Mouse (Mus musculus): ENCODE measurements at regions not wholly inside any gene's neighbourhood (a gene's known extent, or its start where the extent isn't known, plus 50 kb on each side); places are given as distances from the start of the nearest gene placed in this dataset.

DNA sequence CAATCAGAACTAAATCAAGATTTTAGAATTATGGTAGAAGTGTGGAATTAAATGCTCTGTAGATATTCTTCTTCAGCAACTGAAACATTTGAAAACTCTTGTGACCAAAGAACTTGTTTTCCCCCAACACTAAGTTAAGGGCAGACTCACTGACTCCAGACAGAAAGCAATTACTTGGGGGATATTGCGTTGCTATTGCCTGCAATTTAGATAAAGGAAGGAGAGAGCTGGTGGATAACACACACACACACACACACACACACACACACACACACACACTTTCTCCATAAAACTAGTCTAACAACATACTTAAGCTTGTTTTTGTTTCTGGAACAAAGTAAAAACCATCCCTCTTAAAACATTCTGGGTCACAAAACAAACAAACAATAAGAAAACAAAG, 198.5 kb upstream of the Nr2f2 start:
- no peak overlapping the region for H3K27ac ChIP-seq (ENCODE audit: low read depth, low read length)
- no peak for ATAC-seq (ENCODE audit: low read depth)
- no peaks in the 10 kb centered on the region for H3K9me3 ChIP-seq (ENCODE audit: control insufficient read depth, low read length)
- 36% methylated on average over 1 of the region's 1 CpGs for WGBS
- H3K9ac ChIP-seq (replicated peaks; ENCODE audit: low read depth, low read length): no peak overlapping the region
- H3K27me3 ChIP-seq (ENCODE audit: control insufficient read depth, insufficient read depth, low read length): no peaks in the 10 kb centered on the region
- no peaks in the 10 kb centered on the region for H3K4me1 ChIP-seq (ENCODE audit: control insufficient read depth, insufficient read depth, low read length)
- no peak overlapping the region for H3K4me3 ChIP-seq (ENCODE audit: low read depth, low read length)
- no peak overlapping the region for H3K4me2 ChIP-seq (ENCODE audit: low read depth, low read length)
- H3K36me3 ChIP-seq (ENCODE audit: control insufficient read depth, insufficient read depth, low read length): no peaks in the 10 kb centered on the region

DNA sequence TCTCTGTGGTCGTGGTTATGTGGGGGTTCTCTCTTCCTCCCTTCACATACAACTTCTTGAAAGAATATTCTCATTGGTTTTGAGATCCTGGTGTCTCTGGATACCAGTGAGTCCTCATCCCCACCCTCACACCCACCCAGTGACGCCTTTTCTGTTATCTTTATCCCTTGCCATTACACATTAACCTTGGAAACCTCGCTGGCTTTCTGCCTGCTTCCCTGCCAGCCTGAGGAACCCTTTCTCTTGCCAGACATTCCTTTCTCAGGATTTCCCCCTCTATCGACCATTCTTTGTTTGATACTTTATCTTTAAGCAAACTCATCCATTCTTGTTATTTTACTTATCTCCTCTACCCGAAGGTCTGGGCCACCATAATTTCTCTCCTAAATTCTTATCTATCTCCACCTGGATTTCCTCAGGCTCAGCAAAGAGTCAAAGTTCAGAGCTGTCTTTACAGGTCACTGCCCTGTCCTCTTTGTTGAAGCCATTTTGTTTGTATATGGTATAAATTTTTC, 182.5 kb upstream of the Nr2f2 start:
- 83% methylated on average over 5 of the region's 5 CpGs for WGBS
- Histone ChIP-seq H3K9ac (replicated peaks; ENCODE audit: low read depth, low read length) (no peak overlapping the region), H3K9me3 (ENCODE audit: control insufficient read depth, low read length) (no peaks in the 10 kb centered on the region), H3K27ac (ENCODE audit: low read depth, low read length) (no peak overlapping the region), H3K4me1 (ENCODE audit: control insufficient read depth, insufficient read depth, low read length) (no peaks in the 10 kb centered on the region), H3K4me3 (ENCODE audit: low read depth, low read length) (no peak overlapping the region), H3K4me2 (ENCODE audit: low read depth, low read length) (no peak overlapping the region), H3K27me3 (ENCODE audit: control insufficient read depth, insufficient read depth, low read length) (no peaks in the 10 kb centered on the region), H3K36me3 (ENCODE audit: control insufficient read depth, insufficient read depth, low read length) (no peaks in the 10 kb centered on the region)
- no peak for ATAC-seq (ENCODE audit: low read depth)

DNA sequence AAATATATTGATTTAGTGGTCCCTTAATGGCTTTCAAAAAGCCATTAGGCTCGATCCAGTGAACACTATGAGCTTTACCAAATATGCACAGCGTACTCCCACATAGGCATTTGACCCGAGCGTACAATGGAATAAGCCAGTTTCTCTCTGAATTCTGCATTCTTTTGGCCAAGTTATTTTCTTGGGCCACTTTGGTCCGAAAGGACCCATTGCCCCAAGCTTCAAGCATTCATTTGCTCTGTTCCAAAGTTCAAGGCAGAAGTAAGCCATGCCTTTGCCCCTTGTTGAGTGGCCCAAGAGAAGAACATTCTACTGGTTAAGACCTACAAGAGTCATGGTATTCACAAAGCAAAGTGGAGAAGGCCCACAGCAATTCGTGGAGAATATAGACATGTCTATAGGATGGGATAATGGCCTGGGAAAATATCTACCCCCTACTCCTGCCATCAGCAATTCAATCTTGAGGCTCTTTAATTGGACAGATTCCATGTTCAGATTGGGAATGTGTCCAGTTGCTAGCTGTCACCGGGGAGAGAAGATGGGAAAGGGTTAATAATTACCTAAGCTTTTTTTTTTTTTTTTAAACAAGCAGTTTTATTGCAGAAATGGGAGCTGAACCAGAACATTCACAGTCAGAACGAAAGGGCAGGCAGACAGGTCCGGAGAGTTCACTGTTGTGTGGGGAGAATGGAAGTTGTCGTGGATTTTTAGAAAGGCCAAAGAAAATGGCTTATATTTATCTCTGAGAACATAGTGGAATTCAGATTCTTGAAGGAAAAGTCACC, 175.5 kb upstream of the Nr2f2 start:
- H3K4me2 ChIP-seq (ENCODE audit: low read depth, low read length): no peak overlapping the region
- H3K36me3 ChIP-seq (ENCODE audit: control insufficient read depth, insufficient read depth, low read length): no peaks in the 10 kb centered on the region
- no peaks in the 10 kb centered on the region for H3K9me3 ChIP-seq (ENCODE audit: control insufficient read depth, low read length)
- no peaks in the 10 kb centered on the region for H3K27me3 ChIP-seq (ENCODE audit: control insufficient read depth, insufficient read depth, low read length)
- 72% methylated on average over 10 of the region's 10 CpGs for WGBS
- no peak overlapping the region for H3K27ac ChIP-seq (ENCODE audit: low read depth, low read length)
- H3K4me3 ChIP-seq (ENCODE audit: low read depth, low read length): no peak overlapping the region
- no peak for ATAC-seq (ENCODE audit: low read depth)
- H3K9ac ChIP-seq (replicated peaks; ENCODE audit: low read depth, low read length): no peak overlapping the region
- H3K4me1 ChIP-seq (ENCODE audit: control insufficient read depth, insufficient read depth, low read length): no peaks in the 10 kb centered on the region

DNA sequence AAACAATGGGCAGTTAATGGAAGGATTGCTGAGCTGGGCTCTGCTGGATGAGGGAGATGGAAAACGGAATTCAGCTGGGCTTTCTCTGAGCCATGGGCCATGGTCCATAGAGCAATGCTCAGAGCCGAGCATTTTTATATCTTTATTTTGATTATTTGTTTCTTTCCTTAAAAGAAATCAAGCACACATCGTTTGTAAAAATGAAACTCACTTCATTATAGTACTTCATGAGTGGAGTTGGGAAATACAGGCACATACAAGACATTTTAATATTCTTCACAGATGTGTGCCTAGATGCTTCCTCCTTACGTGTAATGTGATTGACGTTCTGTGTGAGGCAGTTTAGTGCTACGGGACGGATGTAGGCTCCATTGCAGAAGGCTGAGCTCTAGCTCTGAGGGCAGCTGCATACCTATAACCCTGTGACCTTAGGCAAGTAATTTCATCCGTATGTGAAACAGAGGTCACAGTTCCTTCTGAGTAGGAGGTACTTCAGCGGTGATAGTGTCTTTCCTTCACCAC, 172.6 kb upstream of the Nr2f2 start:
- no peak overlapping the region for H3K27ac ChIP-seq (ENCODE audit: low read depth, low read length)
- WGBS: 71% methylated on average over 9 of the region's 9 CpGs
- no peaks in the 10 kb centered on the region for H3K36me3 ChIP-seq (ENCODE audit: control insufficient read depth, insufficient read depth, low read length)
- ATAC-seq (ENCODE audit: low read depth): no peak
- no peaks in the 10 kb centered on the region for H3K27me3 ChIP-seq (ENCODE audit: control insufficient read depth, insufficient read depth, low read length)
- no peak overlapping the region for H3K4me3 ChIP-seq (ENCODE audit: low read depth, low read length)
- no peak overlapping the region for H3K4me2 ChIP-seq (ENCODE audit: low read depth, low read length)
- H3K9ac ChIP-seq (replicated peaks; ENCODE audit: low read depth, low read length): no peak overlapping the region
- no peaks in the 10 kb centered on the region for H3K9me3 ChIP-seq (ENCODE audit: control insufficient read depth, low read length)
- no peaks in the 10 kb centered on the region for H3K4me1 ChIP-seq (ENCODE audit: control insufficient read depth, insufficient read depth, low read length)

DNA sequence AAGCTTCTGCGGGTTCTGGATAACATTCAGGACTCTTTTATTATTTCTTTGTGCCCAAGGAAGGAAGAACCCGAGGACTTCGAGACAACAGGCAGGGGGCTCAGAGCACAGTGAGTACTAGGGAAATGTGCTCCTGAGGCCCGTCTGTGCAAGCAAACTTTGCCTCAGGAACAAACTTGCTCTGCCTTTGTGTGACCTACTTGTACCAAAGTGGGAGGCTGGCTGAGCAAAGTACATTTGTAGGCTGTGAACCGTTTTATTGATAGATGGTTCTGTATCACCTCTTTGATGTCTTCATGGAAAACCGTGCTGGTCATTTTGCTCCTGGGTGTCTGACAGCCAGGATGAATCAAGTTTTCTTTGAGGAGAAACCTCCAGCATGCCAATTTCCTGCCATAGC, 169.5 kb upstream of the Nr2f2 start:
- Histone ChIP-seq H3K4me2 (ENCODE audit: low read depth, low read length) (no peak overlapping the region), H3K27me3 (ENCODE audit: control insufficient read depth, insufficient read depth, low read length) (no peaks in the 10 kb centered on the region), H3K27ac (ENCODE audit: low read depth, low read length) (no peak overlapping the region), H3K4me3 (ENCODE audit: low read depth, low read length) (no peak overlapping the region), H3K4me1 (ENCODE audit: control insufficient read depth, insufficient read depth, low read length) (no peaks in the 10 kb centered on the region), H3K36me3 (ENCODE audit: control insufficient read depth, insufficient read depth, low read length) (no peaks in the 10 kb centered on the region), H3K9me3 (ENCODE audit: control insufficient read depth, low read length) (no peaks in the 10 kb centered on the region), H3K9ac (replicated peaks; ENCODE audit: low read depth, low read length) (no peak overlapping the region)
- ATAC-seq (ENCODE audit: low read depth): no peak
- 84% methylated on average over 6 of the region's 6 CpGs for WGBS

DNA sequence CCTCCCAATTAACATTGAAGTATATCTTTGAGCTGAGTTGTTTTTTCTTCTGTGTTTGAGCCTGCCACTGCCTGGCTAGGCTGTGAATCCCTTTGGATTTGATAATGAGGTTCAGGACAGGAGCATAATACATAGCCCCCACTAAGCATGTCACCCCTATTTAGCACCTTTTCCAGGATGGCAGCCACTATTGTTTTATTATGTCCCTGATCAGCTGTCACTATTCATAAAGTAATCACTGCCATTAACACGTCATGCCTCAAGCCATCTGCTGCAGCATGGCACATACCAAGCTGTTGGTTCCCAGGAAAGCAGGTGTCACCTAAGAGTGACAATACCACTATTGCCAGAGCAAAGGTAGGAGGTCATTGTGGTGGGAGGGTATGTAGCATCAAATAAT, 167.0 kb upstream of the Nr2f2 start:
- Histone ChIP-seq H3K4me1 (ENCODE audit: control insufficient read depth, insufficient read depth, low read length) (no peaks in the 10 kb centered on the region), H3K36me3 (ENCODE audit: control insufficient read depth, insufficient read depth, low read length) (no peaks in the 10 kb centered on the region), H3K27ac (ENCODE audit: low read depth, low read length) (no peak overlapping the region), H3K9ac (replicated peaks; ENCODE audit: low read depth, low read length) (no peak overlapping the region), H3K4me3 (ENCODE audit: low read depth, low read length) (no peak overlapping the region), H3K4me2 (ENCODE audit: low read depth, low read length) (no peak overlapping the region), H3K27me3 (ENCODE audit: control insufficient read depth, insufficient read depth, low read length) (no peaks in the 10 kb centered on the region), H3K9me3 (ENCODE audit: control insufficient read depth, low read length) (no peaks in the 10 kb centered on the region)
- ATAC-seq (ENCODE audit: low read depth): peak; percentile 21; the same call in 1 of the 2 replicates
- WGBS: 32% methylated on average over 1 of the region's 1 CpGs

DNA sequence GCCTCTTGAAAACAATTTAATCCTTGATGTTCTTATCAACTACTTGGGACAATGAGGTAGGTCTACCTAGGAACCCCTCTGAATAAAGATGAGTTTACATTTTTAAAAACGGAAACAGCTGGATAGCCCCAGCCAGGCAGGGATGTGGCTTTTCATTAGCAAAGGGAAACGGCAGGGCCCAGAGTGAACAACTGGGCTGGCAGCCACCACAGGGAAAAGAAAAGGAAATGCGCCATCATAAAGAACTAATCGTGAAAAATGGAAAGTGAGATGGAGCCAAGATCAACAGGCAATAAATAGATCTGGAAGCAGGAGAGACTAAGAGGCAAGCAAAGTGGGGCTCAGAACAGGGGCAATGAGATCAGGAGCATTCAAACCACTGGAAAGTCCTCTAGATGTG, 161.4 kb upstream of the Nr2f2 start:
- no peak overlapping the region for H3K9ac ChIP-seq (replicated peaks; ENCODE audit: low read depth, low read length)
- no peaks in the 10 kb centered on the region for H3K36me3 ChIP-seq (ENCODE audit: control insufficient read depth, insufficient read depth, low read length)
- no peak for ATAC-seq (ENCODE audit: low read depth)
- no peaks in the 10 kb centered on the region for H3K9me3 ChIP-seq (ENCODE audit: control insufficient read depth, low read length)
- no peaks in the 10 kb centered on the region for H3K27me3 ChIP-seq (ENCODE audit: control insufficient read depth, insufficient read depth, low read length)
- WGBS: 82% methylated on average over 4 of the region's 4 CpGs
- H3K4me2 ChIP-seq (ENCODE audit: low read depth, low read length): no peak overlapping the region
- no peaks in the 10 kb centered on the region for H3K4me1 ChIP-seq (ENCODE audit: control insufficient read depth, insufficient read depth, low read length)
- no peak overlapping the region for H3K27ac ChIP-seq (ENCODE audit: low read depth, low read length)
- no peak overlapping the region for H3K4me3 ChIP-seq (ENCODE audit: low read depth, low read length)

DNA sequence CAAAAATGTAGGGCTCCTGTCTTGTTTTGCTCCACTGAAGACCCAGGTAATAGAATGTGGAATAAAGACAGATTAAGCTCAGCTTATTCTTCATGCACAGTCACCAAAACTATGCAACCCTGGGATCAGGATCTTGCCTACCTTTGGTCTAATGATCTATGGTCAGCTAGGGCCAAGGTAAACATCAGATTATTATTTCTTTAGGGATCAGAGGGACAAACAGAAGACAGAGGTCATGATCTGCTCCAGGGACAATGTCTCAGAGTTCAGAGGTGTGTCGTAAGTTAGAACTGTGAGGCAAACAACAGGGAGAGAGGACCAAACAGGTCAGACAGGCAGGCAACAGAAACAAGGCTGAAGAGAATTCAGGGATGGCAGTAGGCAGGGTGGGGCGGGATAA, 158.8 kb upstream of the Nr2f2 start:
- Histone ChIP-seq H3K4me3 (ENCODE audit: low read depth, low read length) (no peak overlapping the region), H3K4me2 (ENCODE audit: low read depth, low read length) (no peak overlapping the region), H3K27me3 (ENCODE audit: control insufficient read depth, insufficient read depth, low read length) (no peaks in the 10 kb centered on the region), H3K9ac (replicated peaks; ENCODE audit: low read depth, low read length) (no peak overlapping the region), H3K27ac (ENCODE audit: low read depth, low read length) (no peak overlapping the region), H3K4me1 (ENCODE audit: control insufficient read depth, insufficient read depth, low read length) (no peaks in the 10 kb centered on the region), H3K36me3 (ENCODE audit: control insufficient read depth, insufficient read depth, low read length) (no peaks in the 10 kb centered on the region), H3K9me3 (ENCODE audit: control insufficient read depth, low read length) (no peaks in the 10 kb centered on the region)
- WGBS: 88% methylated on average over 2 of the region's 2 CpGs
- no peak for ATAC-seq (ENCODE audit: low read depth)

DNA sequence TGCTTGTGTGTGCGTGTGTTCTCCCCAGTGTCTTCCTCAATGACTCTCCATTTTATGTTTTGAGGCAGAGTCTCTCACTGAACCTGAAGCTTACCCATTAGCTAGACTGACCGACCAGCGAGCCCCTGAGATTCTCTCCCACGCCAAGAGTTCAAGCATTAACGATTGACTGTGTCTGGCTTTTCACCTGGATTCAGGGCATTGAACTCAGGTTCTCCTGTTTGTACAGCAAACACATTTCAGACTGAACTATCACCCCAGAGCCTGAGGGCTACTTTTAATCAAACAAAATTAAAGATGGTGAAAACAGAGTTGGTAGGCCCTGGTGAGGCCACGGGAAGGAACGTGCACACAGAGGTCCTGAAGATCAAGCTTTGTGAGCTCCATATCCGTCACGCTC, 158.2 kb upstream of the Nr2f2 start:
- WGBS: 95% methylated on average over 9 of the region's 9 CpGs
- Histone ChIP-seq H3K4me1 (ENCODE audit: control insufficient read depth, insufficient read depth, low read length) (no peaks in the 10 kb centered on the region), H3K4me2 (ENCODE audit: low read depth, low read length) (no peak overlapping the region), H3K27me3 (ENCODE audit: control insufficient read depth, insufficient read depth, low read length) (no peaks in the 10 kb centered on the region), H3K36me3 (ENCODE audit: control insufficient read depth, insufficient read depth, low read length) (no peaks in the 10 kb centered on the region), H3K4me3 (ENCODE audit: low read depth, low read length) (no peak overlapping the region), H3K27ac (ENCODE audit: low read depth, low read length) (no peak overlapping the region), H3K9me3 (ENCODE audit: control insufficient read depth, low read length) (no peaks in the 10 kb centered on the region), H3K9ac (replicated peaks; ENCODE audit: low read depth, low read length) (no peak overlapping the region)
- no peak for ATAC-seq (ENCODE audit: low read depth)
